Comparison of ENCODE assay signal across 13 mouse cellular contexts in genomic region chr4:150575363-150576092, GRCm38 (mm10).
DNase-seq lines count a peak whose midpoint lies in the region; ATAC-seq and TF ChIP-seq lines count a peak whose summit lies in the region.
"Had no signal": no experiment of that assay in that cellular context is flagged by ENCODE, and none has a peak within 500 bp of the region (broad histone marks: within the 10 kb centered on the region; RNA-seq: fewer than 3 reads in every experiment).

No protein-coding gene starts in this region.

- peak overlapping the region; percentile 10; the same call in 1 of the 2 replicates for H3K4me3 ChIP-seq in kidney, adult 2 months (ENCODE audit: insufficient read depth, low read depth, low read length)
- no peak overlapping the region for H3K4me3 ChIP-seq in intestine, embryonic 14.5 days (ENCODE audit: low read depth, low read length)
- H3K4me3 ChIP-seq in kidney, embryonic 15.5 days (replicated peaks), result no peak overlapping the region
- H3K4me3 ChIP-seq: embryonic facial prominence, embryonic 15.5 days; limb, embryonic 12.5 days; midbrain, embryonic 10.5 days had no signal

- H3K27ac ChIP-seq in kidney, adult 2 months (ENCODE audit: insufficient read depth, low read depth, low read length), result peak overlapping the region; percentile 91
- H3K27ac ChIP-seq in intestine, embryonic 14.5 days (ENCODE audit: low read depth), result peak overlapping the region; percentile 38; the same call in 1 of the 2 replicates
- H3K27ac ChIP-seq in kidney, embryonic 15.5 days, result peak overlapping the region; percentile 78
- H3K27ac ChIP-seq: embryonic facial prominence, embryonic 15.5 days; limb, embryonic 12.5 days; midbrain, embryonic 10.5 days had no signal

- peak; percentile 24; the same call in 1 of the 2 replicates for TF ChIP-seq CTCF in kidney, adult 2 months (conservative IDR thresholded peaks at IDR 0.05; ENCODE audit: insufficient read depth, insufficient read length, low read depth, low read length)

- no peak for TF ChIP-seq POLR2A in kidney, adult 2 months (IDR thresholded peaks at IDR 0.05; ENCODE audit: low read depth, low read length)

- H3K27me3 ChIP-seq in kidney, adult 2 months (replicated peaks; ENCODE audit: control insufficient read depth, insufficient read depth, low read length), result no peaks in the 10 kb centered on the region
- no peaks in the 10 kb centered on the region for H3K27me3 ChIP-seq in intestine, embryonic 14.5 days (replicated peaks; ENCODE audit: control insufficient read depth, insufficient read depth, low read length)
- no peaks in the 10 kb centered on the region for H3K27me3 ChIP-seq in kidney, embryonic 15.5 days
- H3K27me3 ChIP-seq: embryonic facial prominence, embryonic 15.5 days; limb, embryonic 12.5 days had no signal

- no peak overlapping the region for H3K9ac ChIP-seq in intestine, embryonic 14.5 days (ENCODE audit: low read length)
- no peak overlapping the region for H3K9ac ChIP-seq in kidney, embryonic 15.5 days
- H3K9ac ChIP-seq: embryonic facial prominence, embryonic 15.5 days; limb, embryonic 12.5 days had no signal

- H3K4me1 ChIP-seq in kidney, adult 2 months (ENCODE audit: control insufficient read depth, insufficient read depth, low read length), result peaks cover 20% of the 10 kb centered on the region
- peaks cover 50% of the 10 kb centered on the region for H3K4me1 ChIP-seq in intestine, embryonic 14.5 days (replicated peaks; ENCODE audit: control insufficient read depth, insufficient read depth, low read length)
- peaks cover 51% of the 10 kb centered on the region for H3K4me1 ChIP-seq in kidney, embryonic 15.5 days

- no peaks in the 10 kb centered on the region for H3K9me3 ChIP-seq in intestine, embryonic 14.5 days (ENCODE audit: control insufficient read depth, low read length)
- H3K9me3 ChIP-seq in kidney, embryonic 15.5 days (replicated peaks), result no peaks in the 10 kb centered on the region
- H3K9me3 ChIP-seq: embryonic facial prominence, embryonic 15.5 days; limb, embryonic 12.5 days; midbrain, embryonic 10.5 days had no signal

- no peak overlapping the region for H3K4me2 ChIP-seq in intestine, embryonic 14.5 days (ENCODE audit: low read length)
- H3K4me2 ChIP-seq in kidney, embryonic 15.5 days, result no peak overlapping the region
- H3K4me2 ChIP-seq: embryonic facial prominence, embryonic 15.5 days; limb, embryonic 12.5 days had no signal

- 24% methylated on average over 3 of the region's 3 CpGs for WGBS in kidney, adult 2 months
- WGBS in intestine, embryonic 14.5 days, result 25% methylated on average over 3 of the region's 3 CpGs
- 67% methylated on average over 3 of the region's 3 CpGs for WGBS in kidney, embryonic 15.5 days

- H3K36me3 ChIP-seq in kidney, adult 2 months (ENCODE audit: control insufficient read depth, insufficient read depth, low read length), result no peaks in the 10 kb centered on the region
- H3K36me3 ChIP-seq in intestine, embryonic 14.5 days (ENCODE audit: control insufficient read depth, insufficient read depth, low read length), result peaks cover 8% of the 10 kb centered on the region; the same call in 1 of the 2 replicates
- peaks cover 57% of the 10 kb centered on the region for H3K36me3 ChIP-seq in kidney, embryonic 15.5 days

- DNase-seq in kidney, adult 2 months, result peak; percentile 92
- no peak for DNase-seq in kidney, postnatal 4 days
- no peak for DNase-seq in intestine, embryonic 14.5 days (ENCODE audit: low spot score)
- no peak for DNase-seq in urinary bladder, postnatal 4 days (ENCODE audit: low spot score in 2 of 2)
- no peak for DNase-seq in urinary bladder, postnatal 25 days (ENCODE audit: low spot score)
- DNase-seq in layer of hippocampus, adult 8-10 months (ENCODE audit: low spot score in 2 of 2), result no peak
- DNase-seq: adrenal gland, adult 2 months; heart, adult 11 months had no signal

- no peak for ATAC-seq in intestine, embryonic 14.5 days (replicated peaks; ENCODE audit: low FRiP score, low TSS enrichment, low read depth)
- peak; percentile 63 for ATAC-seq in kidney, embryonic 15.5 days (replicated peaks; ENCODE audit: low FRiP score)
- peak; percentile 60 for ATAC-seq in megakaryocyte-erythroid progenitor cell, adult 5-6 weeks (replicated peaks; ENCODE audit: low FRiP score, low TSS enrichment, poor library complexity, severe bottlenecking)

Comparison
In these comparisons a context has a peak if more than half of its experiments do, and no peak if none do; other contexts are left out.
1. H3K27ac ChIP-seq: peak in every context shown above with its lines; median percentile 91 in kidney, adult 2 months; 78 in kidney, embryonic 15.5 days; 38 in intestine, embryonic 14.5 days.